Mouse (Mus musculus) midbrain, embryonic 16.5 days (tissue): ENCODE data around the gene Cdadc1. TPM values are rescaled to one million over a fixed set of nuclear protein-coding genes. Genes with fewer than 3 reads are reported as not detected.

Experiments
- ATAC-seq: fragments of 200-750 bp; cut with Nextera tagmentation; 2 replicates; pipeline ENCODE4 v1.8.0; 2017; ENCODE audit warnings: moderate TSS enrichment
- H3K27ac ChIP-seq: fragments of 300-500 bp; sonication (generic); 2 replicates; pipeline ENCODE4 v1.5.1; 2014; ENCODE audit warnings: mild to moderate bottlenecking, low read length, mixed read lengths
- H3K27me3 ChIP-seq: fragments of 300-500 bp; sonication (generic); 2 replicates; pipeline ENCODE4 v1.6.1; 2014; ENCODE audit warnings: low read depth, low read length, mixed read lengths; ENCODE audit not compliant: control insufficient read depth, insufficient read depth
- H3K36me3 ChIP-seq: fragments of 300-500 bp; sonication (generic); 2 replicates; pipeline ENCODE4 v1.6.1; 2014; ENCODE audit warnings: mild to moderate bottlenecking, low read length, moderate library complexity, mixed read lengths; ENCODE audit not compliant: control insufficient read depth, insufficient read depth
- H3K4me1 ChIP-seq: fragments of 300-500 bp; sonication (generic); 2 replicates; pipeline ENCODE4 v1.6.1; 2014; ENCODE audit warnings: mild to moderate bottlenecking, low read length, mixed read lengths; ENCODE audit not compliant: control insufficient read depth, insufficient read depth
- H3K4me2 ChIP-seq: fragments of 300-500 bp; sonication (generic); 2 replicates; pipeline ENCODE4 v1.6.1; 2014; ENCODE audit warnings: mild to moderate bottlenecking, low read length, mixed read lengths
- H3K4me3 ChIP-seq: fragments of 300-500 bp; sonication (generic); 2 replicates; pipeline ENCODE4 v1.5.1; 2014; ENCODE audit warnings: low read depth, mild to moderate bottlenecking, low read length, moderate library complexity, mixed read lengths
- H3K9ac ChIP-seq: fragments of 300-500 bp; sonication (generic); 2 replicates; pipeline ENCODE4 v1.6.1; 2014; ENCODE audit warnings: low read depth, low read length, mixed read lengths
- H3K9me3 ChIP-seq: fragments of 300-500 bp; sonication (generic); replicated peaks from 2 replicates; pipeline ENCODE4 v1.6.1; 2014; ENCODE audit warnings: mild to moderate bottlenecking, low read length, mixed read lengths; ENCODE audit not compliant: control insufficient read depth, poor library complexity, severe bottlenecking
- WGBS: fragments of 180-500 bp; shearing (Covaris S2); extraction: QIAGEN DNeasy Blood & Tissue Kit; methylation state at CpG from one replicate; pipeline ENCODE4 v1.1.7; 2014; 5-methylcytosine and 5-hydroxymethylcytosine counted together
- polyA plus RNA-seq: library from polyadenylated mRNA; unstranded; fragments of >200 nt; fragmentation: Nextera tagmentation; extraction: Ambion mirVana; gene quantifications from 2 replicates; pipeline ENCODE4 v1.2.1, GENCODE M21; 2015

Cdadc1 gene
- polyA plus RNA-seq, 1 experiment from 2014 or later = 33.6 TPM

GRCm38 (mm10) chr14:59543956-59544355, 53.8 kb downstream of the Cdadc1 start:
- WGBS = 75% methylated on average over 5 of the region's 5 CpGs
- Histone ChIP-seq H3K9me3 (no peaks in the 10 kb centered on the region), H3K27ac (no peak overlapping the region), H3K4me1 (no peaks in the 10 kb centered on the region), H3K36me3 (0 out of 2 replicates have a peak, but pooled peaks cover 2% of the 10 kb centered on the region), H3K27me3 (no peaks in the 10 kb centered on the region), H3K4me3 (no peak overlapping the region), H3K9ac (no peak overlapping the region), H3K4me2 (no peak overlapping the region)
- ATAC-seq = no peak

- no peak overlapping the region for H3K9ac ChIP-seq
- WGBS = 89% methylated on average over 3 of the region's 3 CpGs
- H3K36me3 ChIP-seq = 0 out of 2 replicates have a peak, but pooled peaks cover 2% of the 10 kb centered on the region
- ATAC-seq = no peak
- no peaks in the 10 kb centered on the region for H3K4me1 ChIP-seq
- H3K4me2 ChIP-seq = no peak overlapping the region
- no peaks in the 10 kb centered on the region for H3K27me3 ChIP-seq
- H3K4me3 ChIP-seq = no peak overlapping the region
- no peaks in the 10 kb centered on the region for H3K9me3 ChIP-seq
- no peak overlapping the region for H3K27ac ChIP-seq
These were observed 54.5 kb downstream of the Cdadc1 start for GRCm38 (mm10) chr14:59543158-59543826.

GRCm38 (mm10) chr14:59540761-59541160, 57.0 kb downstream of the Cdadc1 start:
- H3K27ac ChIP-seq = no peak overlapping the region
- H3K27me3 ChIP-seq = no peaks in the 10 kb centered on the region
- no peak for ATAC-seq
- H3K36me3 ChIP-seq = 0 out of 2 replicates have a peak, but pooled peaks cover 2% of the 10 kb centered on the region
- H3K9me3 ChIP-seq = no peaks in the 10 kb centered on the region
- no peak overlapping the region for H3K4me3 ChIP-seq
- H3K9ac ChIP-seq = no peak overlapping the region
- H3K4me1 ChIP-seq = no peaks in the 10 kb centered on the region
- H3K4me2 ChIP-seq = no peak overlapping the region
- WGBS = 86% methylated on average over 6 of the region's 6 CpGs

GRCm38 (mm10) chr14:59540230-59540629, 57.5 kb downstream of the Cdadc1 start:
- Histone ChIP-seq H3K9me3 (no peaks in the 10 kb centered on the region), H3K9ac (no peak overlapping the region), H3K27me3 (no peaks in the 10 kb centered on the region), H3K4me1 (no peaks in the 10 kb centered on the region), H3K27ac (no peak overlapping the region), H3K4me2 (no peak overlapping the region), H3K36me3 (0 out of 2 replicates have a peak, but pooled peaks cover 2% of the 10 kb centered on the region), H3K4me3 (no peak overlapping the region)
- 87% methylated on average over 2 of the region's 2 CpGs for WGBS
- ATAC-seq = no peak

- WGBS = 92% methylated on average over 4 of the region's 4 CpGs
- 0 out of 2 replicates have a peak, but pooled peaks cover 2% of the 10 kb centered on the region for H3K36me3 ChIP-seq
- no peak overlapping the region for H3K4me2 ChIP-seq
- no peak overlapping the region for H3K4me3 ChIP-seq
- no peaks in the 10 kb centered on the region for H3K4me1 ChIP-seq
- H3K27me3 ChIP-seq = no peaks in the 10 kb centered on the region
- no peak for ATAC-seq
- H3K27ac ChIP-seq = no peak overlapping the region
- no peak overlapping the region for H3K9ac ChIP-seq
- no peaks in the 10 kb centered on the region for H3K9me3 ChIP-seq
These were observed 59.8 kb downstream of the Cdadc1 start for GRCm38 (mm10) chr14:59537829-59538432.

- Histone ChIP-seq H3K9ac (no peak overlapping the region), H3K36me3 (no peaks in the 10 kb centered on the region), H3K27me3 (no peaks in the 10 kb centered on the region), H3K9me3 (no peaks in the 10 kb centered on the region), H3K4me2 (no peak overlapping the region), H3K4me1 (no peaks in the 10 kb centered on the region), H3K4me3 (no peak overlapping the region), H3K27ac (no peak overlapping the region)
- no peak for ATAC-seq
These were observed 63.9 kb downstream of the Cdadc1 start for GRCm38 (mm10) chr14:59533908-59534307.

GRCm38 (mm10) chr14:59532986-59533385, 64.8 kb downstream of the Cdadc1 start:
- Histone ChIP-seq H3K9me3 (no peaks in the 10 kb centered on the region), H3K9ac (no peak overlapping the region), H3K36me3 (no peaks in the 10 kb centered on the region), H3K4me3 (no peak overlapping the region), H3K4me2 (no peak overlapping the region), H3K27ac (no peak overlapping the region), H3K27me3 (no peaks in the 10 kb centered on the region), H3K4me1 (no peaks in the 10 kb centered on the region)
- ATAC-seq = no peak
- 73% methylated on average over 1 of the region's 1 CpGs for WGBS

GRCm38 (mm10) chr14:59530801-59531200, 67.0 kb downstream of the Cdadc1 start:
- Histone ChIP-seq H3K4me1 (no peaks in the 10 kb centered on the region), H3K4me2 (no peak overlapping the region), H3K9me3 (no peaks in the 10 kb centered on the region), H3K36me3 (no peaks in the 10 kb centered on the region), H3K27ac (no peak overlapping the region), H3K9ac (no peak overlapping the region), H3K4me3 (no peak overlapping the region), H3K27me3 (no peaks in the 10 kb centered on the region)
- ATAC-seq = no peak
- 84% methylated on average over 1 of the region's 1 CpGs for WGBS

GRCm38 (mm10) chr14:59525843-59526242, 71.9 kb downstream of the Cdadc1 start:
- WGBS = 90% methylated on average over 5 of the region's 5 CpGs
- ATAC-seq = no peak

More at GRCm38 (mm10) chr14:59525843-59526242, 71.9 kb downstream of the Cdadc1 start:
- H3K9me3 ChIP-seq = no peaks in the 10 kb centered on the region
- no peak overlapping the region for H3K9ac ChIP-seq
- H3K4me2 ChIP-seq = no peak overlapping the region
- no peaks in the 10 kb centered on the region for H3K36me3 ChIP-seq
- H3K4me1 ChIP-seq = no peaks in the 10 kb centered on the region
- H3K4me3 ChIP-seq = no peak overlapping the region
- H3K27ac ChIP-seq = no peak overlapping the region
- H3K27me3 ChIP-seq = no peaks in the 10 kb centered on the region
